Mouse (Mus musculus): Measurements from ENCODE around the gene Spin2f. TPM values are rescaled to one million over a fixed set of nuclear protein-coding genes. Genes with fewer than 3 reads are reported as not detected.
"Not testable (repeated sequence)": the region's sequence is repeated elsewhere in the genome, so short reads cannot be mapped to it uniquely, and the experiment has no call there.

Spin2f gene
- not detected for total RNA-seq (2022)

GRCm38 (mm10) chrX:31253594-31253993 is at the start of gene Spin2f:
Gene Spin2f, plus strand, starts transcription at chrX:31253894.
- not testable (repeated sequence) for DNase-seq (ENCODE audit: low spot score in 2 of 2)

GRCm38 (mm10) chrX:31212136-31212535 is 41.6 kb upstream of the Spin2f start:
- DNase-seq (ENCODE audit: low spot score in 2 of 2), result not testable (repeated sequence)

- DNase-seq (ENCODE audit: low spot score in 2 of 2), result not testable (repeated sequence)
These were observed 30.2 kb upstream of the Spin2f start for GRCm38 (mm10) chrX:31223536-31223935.

- not testable (repeated sequence) for DNase-seq (ENCODE audit: low spot score in 2 of 2)
These were observed 18.6 kb upstream of the Spin2f start for GRCm38 (mm10) chrX:31235088-31235487.

- not testable (repeated sequence) for DNase-seq (ENCODE audit: low spot score in 2 of 2)
These were observed 11.9 kb upstream of the Spin2f start for GRCm38 (mm10) chrX:31241754-31242153.

Other genes with a start within 250 kb of the Spin2f start
- gene Btbd35f29, start 136.2 kb upstream of the Spin2f start, total RNA-seq (2022), result not detected
- gene Btbd35f26, start 82.6 kb downstream of the Spin2f start, total RNA-seq (2022), result not detected
- not detected for gene Btbd35f19, start 130.0 kb downstream of the Spin2f start, total RNA-seq (2022)

Data from gastrocnemius, adult 8-10 months (tissue).